Mouse (Mus musculus): ENCODE data around the gene Ptprm. TPM values are rescaled to one million over a fixed set of nuclear protein-coding genes. Genes with fewer than 3 reads are reported as not detected.

Gene Ptprm
- polyA plus RNA-seq, 1 experiment, result not detected

DNA sequence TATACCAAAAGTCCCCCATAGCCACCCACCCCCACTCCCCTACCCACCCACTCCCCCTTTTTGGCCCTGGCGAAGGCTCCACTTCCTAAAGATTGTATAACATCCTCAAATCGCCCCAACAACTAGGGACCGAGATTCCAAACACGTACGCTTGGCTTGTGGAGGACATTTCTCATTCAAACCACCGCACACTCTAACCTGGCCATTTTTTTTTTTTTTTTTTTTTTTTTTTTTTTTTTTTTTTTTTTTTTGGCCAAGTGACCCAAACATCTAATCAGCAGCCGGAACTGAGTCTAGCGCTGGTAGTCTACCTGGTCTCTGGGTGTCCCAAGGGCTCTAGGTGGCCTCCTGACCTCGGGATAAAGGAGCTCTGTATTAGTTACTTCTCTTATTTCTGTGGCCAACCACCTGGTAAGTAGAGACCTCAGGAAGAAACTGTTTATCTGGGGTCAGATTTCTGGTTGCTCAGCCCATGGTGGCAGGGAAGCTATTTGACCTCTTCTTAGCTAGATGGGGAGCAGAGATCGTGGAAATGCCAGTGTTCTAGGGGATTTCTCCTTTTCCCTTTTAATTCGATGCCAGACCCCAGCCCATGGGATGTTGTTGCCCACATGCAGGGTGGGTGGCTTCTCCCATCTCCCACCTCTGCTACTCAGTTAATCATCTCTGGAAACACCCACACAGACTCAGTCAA is 9.3 kb upstream of the Ptprm start:
- Histone ChIP-seq H3K4me1 (ENCODE audit: control insufficient read depth) (no peaks in the 10 kb centered on the region), H3K4me3 (replicated peaks) (no peak overlapping the region), H3K36me3 (ENCODE audit: control insufficient read depth) (no peaks in the 10 kb centered on the region), H3K27me3 (ENCODE audit: control insufficient read depth) (no peaks in the 10 kb centered on the region), H3K9me3 (ENCODE audit: control insufficient read depth, low read length) (peaks cover 10% of the 10 kb centered on the region; the same call in 1 of the 2 replicates)
- TF ChIP-seq GATA1 (IDR thresholded peaks at IDR 0.05; ENCODE audit: low read length) (no peak), TAL1 (IDR thresholded peaks at IDR 0.05; ENCODE audit: low read length) (no peak)

DNA sequence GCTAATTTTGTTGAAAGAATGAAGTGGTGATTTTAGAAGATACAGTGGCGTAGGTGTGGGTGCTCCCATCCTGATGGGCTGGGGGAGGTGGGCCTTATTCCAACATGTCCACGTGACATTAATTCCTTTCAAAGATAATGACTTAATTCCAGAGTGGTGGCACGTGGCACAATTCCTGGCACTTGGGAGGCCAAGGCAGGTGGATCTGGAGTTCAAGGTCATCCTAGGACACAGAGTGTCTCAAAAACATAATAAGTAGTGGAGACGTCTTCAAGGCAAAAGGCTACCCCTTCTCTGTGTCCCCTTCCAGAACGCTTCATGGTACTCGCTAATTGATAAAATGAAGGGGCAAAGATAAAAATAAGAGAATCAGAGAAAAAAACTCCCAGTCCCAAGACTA is 7.9 kb upstream of the Ptprm start:
- H3K9me3 ChIP-seq (ENCODE audit: control insufficient read depth, low read length), result peaks cover 7% of the 10 kb centered on the region; the same call in 1 of the 2 replicates
- H3K27me3 ChIP-seq (ENCODE audit: control insufficient read depth), result no peaks in the 10 kb centered on the region
- no peak for TF ChIP-seq TAL1 (IDR thresholded peaks at IDR 0.05; ENCODE audit: low read length)
- no peak for TF ChIP-seq GATA1 (IDR thresholded peaks at IDR 0.05; ENCODE audit: low read length)
- no peaks in the 10 kb centered on the region for H3K36me3 ChIP-seq (ENCODE audit: control insufficient read depth)
- no peaks in the 10 kb centered on the region for H3K4me1 ChIP-seq (ENCODE audit: control insufficient read depth)
- H3K4me3 ChIP-seq (replicated peaks), result no peak overlapping the region

DNA sequence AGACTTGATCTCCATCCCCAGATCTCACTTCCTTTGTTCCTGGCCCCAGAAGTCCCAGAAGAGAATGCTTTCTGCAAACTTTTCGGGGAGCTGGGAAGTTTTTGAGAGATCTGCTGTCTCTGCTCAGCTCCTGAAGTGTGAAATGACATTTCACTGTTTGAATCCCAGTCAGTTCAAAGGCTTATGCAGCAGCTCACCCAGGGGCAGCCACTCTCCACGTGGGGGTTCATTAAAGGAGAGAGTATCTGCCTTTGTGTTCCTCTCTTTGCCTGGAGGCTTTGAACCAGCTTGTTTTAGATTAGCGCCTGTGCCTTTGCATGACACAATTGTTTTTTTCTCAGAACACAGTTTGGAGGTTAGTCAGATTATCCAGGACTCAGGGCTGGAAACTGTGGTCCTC is 6.3 kb upstream of the Ptprm start:
- Histone ChIP-seq H3K9me3 (ENCODE audit: control insufficient read depth, low read length) (peaks cover 7% of the 10 kb centered on the region; the same call in 1 of the 2 replicates), H3K27me3 (ENCODE audit: control insufficient read depth) (peaks cover 5% of the 10 kb centered on the region)
- no peak for TF ChIP-seq TAL1 (IDR thresholded peaks at IDR 0.05; ENCODE audit: low read length)
- TF ChIP-seq GATA1 (IDR thresholded peaks at IDR 0.05; ENCODE audit: low read length), result no peak

DNA sequence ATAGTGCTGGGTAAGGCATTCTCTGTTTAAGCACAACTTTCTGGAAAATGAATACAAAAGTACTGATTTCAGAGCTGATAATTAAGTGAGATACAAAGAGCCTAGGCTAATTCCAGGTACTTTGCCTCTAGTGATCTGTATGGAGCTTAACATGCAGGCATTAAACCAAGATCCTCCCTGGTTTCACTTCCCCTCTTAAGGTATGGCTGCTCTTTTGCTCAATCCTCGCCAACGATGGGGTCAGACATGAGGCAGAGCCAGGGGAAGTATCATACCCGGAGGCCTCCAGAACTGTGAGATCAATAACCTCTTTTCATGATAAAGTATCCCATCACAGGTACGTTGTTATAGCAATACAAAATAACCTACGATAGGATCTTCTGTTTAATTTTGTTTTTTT is 5.3 kb upstream of the Ptprm start:
- Histone ChIP-seq H3K36me3 (ENCODE audit: control insufficient read depth) (no peaks in the 10 kb centered on the region), H3K27me3 (ENCODE audit: control insufficient read depth) (peaks cover 15% of the 10 kb centered on the region), H3K9me3 (ENCODE audit: control insufficient read depth, low read length) (peaks cover 7% of the 10 kb centered on the region; the same call in 1 of the 2 replicates), H3K4me1 (ENCODE audit: control insufficient read depth) (no peaks in the 10 kb centered on the region), H3K4me3 (replicated peaks) (no peak overlapping the region)
- TF ChIP-seq GATA1 (IDR thresholded peaks at IDR 0.05; ENCODE audit: low read length), result no peak
- no peak for TF ChIP-seq TAL1 (IDR thresholded peaks at IDR 0.05; ENCODE audit: low read length)

More for the DNA sequence above, 6.3 kb upstream of the Ptprm start:
- no peak overlapping the region for H3K4me3 ChIP-seq (replicated peaks)
- H3K4me1 ChIP-seq (ENCODE audit: control insufficient read depth), result no peaks in the 10 kb centered on the region
- H3K36me3 ChIP-seq (ENCODE audit: control insufficient read depth), result no peaks in the 10 kb centered on the region

DNA sequence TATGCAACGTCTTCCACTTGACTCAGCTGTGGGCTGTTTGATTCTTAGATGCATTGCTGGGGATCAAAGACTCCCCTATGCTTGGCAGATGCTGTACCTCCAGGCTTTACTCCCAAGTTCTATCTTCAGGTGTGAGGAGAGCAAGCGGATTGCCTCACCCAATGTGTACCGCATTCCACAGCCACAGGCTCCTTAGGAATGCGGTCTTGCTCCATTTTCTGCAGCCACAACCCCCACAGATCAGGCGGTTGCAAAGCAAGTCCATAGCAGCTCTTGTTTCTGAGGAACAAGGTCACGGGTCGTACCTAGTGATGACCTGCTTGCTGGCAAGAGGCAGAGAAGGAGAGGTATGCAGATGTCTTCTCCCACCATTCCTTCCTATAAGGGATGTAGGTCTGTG is 4.3 kb upstream of the Ptprm start:
- Histone ChIP-seq H3K36me3 (ENCODE audit: control insufficient read depth) (no peaks in the 10 kb centered on the region), H3K9me3 (ENCODE audit: control insufficient read depth, low read length) (peaks cover 7% of the 10 kb centered on the region; the same call in 1 of the 2 replicates), H3K4me1 (ENCODE audit: control insufficient read depth) (no peaks in the 10 kb centered on the region), H3K4me3 (replicated peaks) (no peak overlapping the region), H3K27me3 (ENCODE audit: control insufficient read depth) (peaks cover 25% of the 10 kb centered on the region)
- TF ChIP-seq GATA1 (IDR thresholded peaks at IDR 0.05; ENCODE audit: low read length), result no peak
- TF ChIP-seq TAL1 (IDR thresholded peaks at IDR 0.05; ENCODE audit: low read length), result no peak

DNA sequence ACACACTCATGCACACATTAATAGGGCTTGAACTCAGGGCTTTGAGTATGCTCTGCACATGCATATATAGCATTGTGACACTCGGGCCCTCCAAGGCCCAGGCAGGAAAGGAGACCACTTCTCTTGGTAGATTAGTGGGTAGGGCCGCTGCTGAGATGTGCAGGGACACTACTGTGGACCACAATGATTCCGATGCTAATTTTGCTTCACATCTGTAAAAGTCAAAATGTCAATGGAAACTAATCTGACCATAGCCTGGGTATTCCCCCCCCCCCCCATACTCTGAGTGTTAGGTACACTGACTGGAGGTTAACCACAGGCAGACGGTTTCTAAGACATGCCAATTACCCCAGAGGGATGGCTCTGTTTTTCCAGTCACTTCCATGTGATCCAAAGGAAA is 2.9 kb upstream of the Ptprm start:
- TF ChIP-seq TAL1 (IDR thresholded peaks at IDR 0.05; ENCODE audit: low read length) (no peak), GATA1 (IDR thresholded peaks at IDR 0.05; ENCODE audit: low read length) (no peak)
- Histone ChIP-seq H3K9me3 (ENCODE audit: control insufficient read depth, low read length) (peaks cover 7% of the 10 kb centered on the region; the same call in 1 of the 2 replicates), H3K4me3 (replicated peaks) (no peak overlapping the region), H3K36me3 (ENCODE audit: control insufficient read depth) (no peaks in the 10 kb centered on the region), H3K4me1 (ENCODE audit: control insufficient read depth) (no peaks in the 10 kb centered on the region), H3K27me3 (ENCODE audit: control insufficient read depth) (peaks cover 39% of the 10 kb centered on the region)

DNA sequence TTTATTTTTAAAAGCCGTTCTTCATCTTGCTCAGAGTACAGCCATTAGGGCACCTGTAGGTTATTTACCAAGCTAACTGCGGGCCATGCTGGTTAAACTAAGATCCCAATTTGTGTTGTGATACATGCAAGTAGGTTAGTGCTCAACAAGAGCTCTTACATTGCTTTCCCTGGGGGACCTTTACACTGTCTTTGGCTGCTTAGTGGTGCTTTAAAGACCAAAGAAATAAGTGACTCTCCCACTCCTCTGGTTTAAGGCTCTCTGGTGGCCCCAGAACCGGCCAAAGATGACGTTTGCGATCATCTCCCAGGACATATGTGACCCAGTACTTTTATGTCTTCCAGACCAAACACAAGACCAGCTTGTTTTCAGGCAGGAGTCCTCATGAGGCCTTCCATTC is 994 bp upstream of the Ptprm start:
- Histone ChIP-seq H3K4me1 (ENCODE audit: control insufficient read depth) (no peaks in the 10 kb centered on the region), H3K36me3 (ENCODE audit: control insufficient read depth) (no peaks in the 10 kb centered on the region), H3K4me3 (replicated peaks) (no peak overlapping the region), H3K27me3 (ENCODE audit: control insufficient read depth) (peaks cover 47% of the 10 kb centered on the region), H3K9me3 (ENCODE audit: control insufficient read depth, low read length) (peaks cover 3% of the 10 kb centered on the region; the same call in 1 of the 2 replicates)
- no peak for TF ChIP-seq GATA1 (IDR thresholded peaks at IDR 0.05; ENCODE audit: low read length)
- TF ChIP-seq TAL1 (IDR thresholded peaks at IDR 0.05; ENCODE audit: low read length), result no peak

DNA sequence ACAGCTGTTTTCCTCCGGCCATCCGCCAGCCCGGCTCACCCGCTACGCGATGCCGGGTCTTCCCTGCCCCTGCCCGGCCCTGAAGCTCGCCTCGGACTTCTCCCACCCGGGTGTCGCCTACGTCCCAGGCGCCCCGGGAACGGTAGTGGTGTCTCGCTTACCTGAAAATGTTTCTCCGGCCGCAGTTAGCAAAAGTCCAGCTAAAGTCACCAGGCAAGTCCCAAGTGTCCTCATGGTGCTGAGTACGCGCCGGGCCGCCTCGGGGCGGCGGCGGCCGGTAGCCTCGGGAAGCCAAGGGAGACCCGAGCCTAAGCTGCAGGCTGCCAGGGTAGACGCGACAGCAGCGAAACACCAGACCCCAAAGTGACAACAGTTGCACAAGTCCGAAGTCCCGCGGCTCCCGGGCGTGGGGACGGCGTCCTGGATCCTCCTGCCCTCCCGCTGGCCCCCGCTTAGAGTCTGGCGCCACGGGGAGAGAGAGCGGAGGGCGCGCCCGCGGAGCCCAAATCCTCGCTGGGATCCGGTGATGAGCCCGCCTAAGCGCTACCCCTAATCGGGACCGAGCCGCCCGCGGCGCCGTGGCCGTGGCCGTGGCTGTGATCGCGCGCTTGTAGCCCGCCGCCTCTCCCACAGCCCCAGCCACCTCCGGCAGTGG is 334 bp downstream of the Ptprm start:
- H3K36me3 ChIP-seq (ENCODE audit: control insufficient read depth), result no peaks in the 10 kb centered on the region
- H3K9me3 ChIP-seq (ENCODE audit: control insufficient read depth, low read length), result peaks cover 3% of the 10 kb centered on the region; the same call in 1 of the 2 replicates
- TF ChIP-seq TAL1 (IDR thresholded peaks at IDR 0.05; ENCODE audit: low read length), result no peak
- TF ChIP-seq GATA1 (IDR thresholded peaks at IDR 0.05; ENCODE audit: low read length), result no peak
- H3K27me3 ChIP-seq (ENCODE audit: control insufficient read depth), result peaks cover 47% of the 10 kb centered on the region
- H3K4me1 ChIP-seq (ENCODE audit: control insufficient read depth), result no peaks in the 10 kb centered on the region
- H3K4me3 ChIP-seq (replicated peaks), result peak overlapping the region; percentile 40

DNA sequence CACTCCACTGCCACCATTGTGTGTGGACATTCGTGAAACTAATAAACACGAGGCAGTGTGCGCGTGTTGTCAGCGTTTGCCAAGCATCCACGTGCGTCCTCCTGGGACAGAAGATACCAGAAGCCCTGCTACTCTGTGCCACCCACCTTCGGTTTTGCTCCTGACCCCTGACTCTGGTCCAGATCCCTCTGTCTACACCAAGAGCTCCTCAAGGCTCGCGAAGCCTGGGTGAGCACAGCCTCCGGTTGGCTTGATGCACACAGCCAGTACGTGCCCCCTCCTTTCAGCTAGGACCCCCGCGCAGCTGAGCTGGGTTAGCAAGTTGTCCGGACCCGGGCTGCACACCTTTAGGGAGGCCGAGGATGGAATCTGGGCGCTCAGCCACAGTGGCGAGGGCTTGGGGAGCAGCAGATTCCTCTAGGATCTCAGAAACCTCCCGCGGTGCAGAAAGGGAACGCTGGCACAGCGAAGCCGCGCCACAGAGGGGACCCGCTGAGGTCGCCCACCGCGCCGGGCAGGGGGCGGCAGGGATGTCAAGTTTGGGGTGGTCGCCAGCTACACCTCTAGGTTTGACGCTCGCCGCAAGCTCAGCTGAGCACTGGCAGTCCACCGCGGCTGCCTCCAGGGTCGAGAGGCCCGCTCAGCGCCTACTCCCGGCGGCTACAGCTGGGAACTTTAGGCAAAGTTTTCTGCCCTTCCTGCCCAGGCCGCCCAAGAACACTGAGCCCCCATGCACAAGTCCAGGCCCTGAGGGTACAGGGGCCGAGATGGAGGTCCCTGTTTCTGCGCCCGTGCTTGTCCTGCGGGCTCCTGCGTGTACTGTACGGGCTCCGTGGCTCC is 1.1 kb downstream of the Ptprm start:
- Histone ChIP-seq H3K4me3 (replicated peaks) (peak overlapping the region; percentile 40), H3K4me1 (ENCODE audit: control insufficient read depth) (no peaks in the 10 kb centered on the region), H3K36me3 (ENCODE audit: control insufficient read depth) (no peaks in the 10 kb centered on the region), H3K9me3 (ENCODE audit: control insufficient read depth, low read length) (peaks cover 2% of the 10 kb centered on the region; the same call in 1 of the 2 replicates), H3K27me3 (ENCODE audit: control insufficient read depth) (peaks cover 47% of the 10 kb centered on the region)
- TF ChIP-seq GATA1 (IDR thresholded peaks at IDR 0.05; ENCODE audit: low read length) (no peak), TAL1 (IDR thresholded peaks at IDR 0.05; ENCODE audit: low read length) (no peak)
